Mouse (Mus musculus): ENCODE data around the gene Gm45711. TPM values are rescaled to one million over a fixed set of nuclear protein-coding genes. Genes with fewer than 3 reads are reported as not detected.

Gm45711 gene
- total and polyA plus RNA-seq, 2 experiments from 2014 or later: not detected

GRCm38 (mm10) chr8:104250439-104251367, 59.2 kb downstream of the Gm45711 start, which contains the start of gene Cklf:
Gene Cklf (plus strand): TSS chr8:104250861.
- peaks cover 9% of the 10 kb centered on the region for H3K4me1 ChIP-seq (ENCODE audit: insufficient read depth)
- peaks cover 5% of the 10 kb centered on the region; the same call in 1 of the 2 replicates for H3K36me3 ChIP-seq (ENCODE audit: insufficient read depth)
- TF ChIP-seq CTCF (IDR thresholded peaks at IDR 0.05; ENCODE audit: low read depth): peak; percentile 49
- WGBS: 4% methylated on average over 41 of the region's 41 CpGs
- H3K27me3 ChIP-seq (ENCODE audit: insufficient read depth, low read length): no peaks in the 10 kb centered on the region
- DNase-seq (peak; percentile 91), ATAC-seq (peak; percentile 65)
- H3K4me2 ChIP-seq (ENCODE audit: low read depth): peak within 1 kb of the TSS; percentile 61
- H3K9me3 ChIP-seq (ENCODE audit: low read length): no peaks in the 10 kb centered on the region
- no peak within 1 kb of the TSS for H3K27ac ChIP-seq (ENCODE audit: low read depth, low read length)
- H3K9ac ChIP-seq: peak within 1 kb of the TSS; percentile 61
- H3K4me3 ChIP-seq (ENCODE audit: low read depth, low read length): peak within 1 kb of the TSS; percentile 60

- TF ChIP-seq CTCF (IDR thresholded peaks at IDR 0.05; ENCODE audit: low read depth): no peak
These were observed 60.4 kb downstream of the Gm45711 start for GRCm38 (mm10) chr8:104249442-104249996.

GRCm38 (mm10) chr8:104248276-104248675, 61.6 kb downstream of the Gm45711 start, which contains the start of gene Tk2:
Gene Tk2 (minus strand): TSS chr8:104248558.
- peak within 1 kb of the TSS; percentile 88 for H3K9ac ChIP-seq
- H3K4me2 ChIP-seq (ENCODE audit: low read depth): peak within 1 kb of the TSS; percentile 79
- H3K27me3 ChIP-seq (ENCODE audit: insufficient read depth, low read length): no peaks in the 10 kb centered on the region
- no peaks in the 10 kb centered on the region for H3K9me3 ChIP-seq (ENCODE audit: low read length)
- ATAC-seq (peak; percentile 96), DNase-seq (peak; percentile 88)
- peaks cover 24% of the 10 kb centered on the region for H3K36me3 ChIP-seq (ENCODE audit: insufficient read depth)
- peak within 1 kb of the TSS; percentile 97 for H3K4me3 ChIP-seq (ENCODE audit: low read depth, low read length)
- peak within 1 kb of the TSS; percentile 73 for H3K27ac ChIP-seq (ENCODE audit: low read depth, low read length)
- under 1% methylated on average over 28 of the region's 28 CpGs for WGBS
- no peak for TF ChIP-seq CTCF (IDR thresholded peaks at IDR 0.05; ENCODE audit: low read depth)
- peaks cover 9% of the 10 kb centered on the region for H3K4me1 ChIP-seq (ENCODE audit: insufficient read depth)

More at GRCm38 (mm10) chr8:104249442-104249996, 60.4 kb downstream of the Gm45711 start:
- no peak overlapping the region for H3K9ac ChIP-seq
- WGBS: 87% methylated on average over 7 of the region's 7 CpGs
- no peak overlapping the region for H3K4me3 ChIP-seq (ENCODE audit: low read depth, low read length)
- no peak overlapping the region for H3K4me2 ChIP-seq (ENCODE audit: low read depth)
- no peaks in the 10 kb centered on the region for H3K9me3 ChIP-seq (ENCODE audit: low read length)
- no peak for ATAC-seq
- H3K27me3 ChIP-seq (ENCODE audit: insufficient read depth, low read length): no peaks in the 10 kb centered on the region
- peaks cover 16% of the 10 kb centered on the region for H3K36me3 ChIP-seq (ENCODE audit: insufficient read depth)
- no peak overlapping the region for H3K27ac ChIP-seq (ENCODE audit: low read depth, low read length)
- peaks cover 9% of the 10 kb centered on the region for H3K4me1 ChIP-seq (ENCODE audit: insufficient read depth)
- no peak for DNase-seq

GRCm38 (mm10) chr8:104247908-104248275, 62.0 kb downstream of the Gm45711 start:
- WGBS: 6% methylated on average over 11 of the region's 11 CpGs
- Histone ChIP-seq H3K27ac (ENCODE audit: low read depth, low read length) (peak overlapping the region; percentile 73), H3K4me1 (ENCODE audit: insufficient read depth) (peaks cover 9% of the 10 kb centered on the region), H3K9ac (peak overlapping the region; percentile 88), H3K27me3 (ENCODE audit: insufficient read depth, low read length) (no peaks in the 10 kb centered on the region), H3K36me3 (ENCODE audit: insufficient read depth) (peaks cover 28% of the 10 kb centered on the region), H3K9me3 (ENCODE audit: low read length) (no peaks in the 10 kb centered on the region), H3K4me3 (ENCODE audit: low read depth, low read length) (peak overlapping the region; percentile 97), H3K4me2 (ENCODE audit: low read depth) (peak overlapping the region; percentile 79)
- ATAC-seq (peak; percentile 9; the same call in 1 of the 2 replicates), DNase-seq (peak; percentile 25)
- TF ChIP-seq CTCF (IDR thresholded peaks at IDR 0.05; ENCODE audit: low read depth): no peak

GRCm38 (mm10) chr8:104247054-104247907, 62.6 kb downstream of the Gm45711 start:
- ATAC-seq: peak; percentile 0; the same call in 1 of the 2 replicates
- peak overlapping the region; percentile 73; the same call in 1 of the 2 replicates for H3K27ac ChIP-seq (ENCODE audit: low read depth, low read length)

GRCm38 (mm10) chr8:104246621-104247020, 63.3 kb downstream of the Gm45711 start:
- Histone ChIP-seq H3K4me1 (ENCODE audit: insufficient read depth) (peaks cover 9% of the 10 kb centered on the region), H3K9ac (no peak overlapping the region), H3K27me3 (ENCODE audit: insufficient read depth, low read length) (no peaks in the 10 kb centered on the region), H3K4me2 (ENCODE audit: low read depth) (no peak overlapping the region), H3K36me3 (ENCODE audit: insufficient read depth) (peaks cover 39% of the 10 kb centered on the region), H3K27ac (ENCODE audit: low read depth, low read length) (no peak overlapping the region), H3K4me3 (ENCODE audit: low read depth, low read length) (no peak overlapping the region), H3K9me3 (ENCODE audit: low read length) (no peaks in the 10 kb centered on the region)
- WGBS: 90% methylated on average over 4 of the region's 4 CpGs
- DNase-seq (no peak), ATAC-seq (no peak)
- TF ChIP-seq CTCF (IDR thresholded peaks at IDR 0.05; ENCODE audit: low read depth): no peak

More at GRCm38 (mm10) chr8:104247054-104247907, 62.6 kb downstream of the Gm45711 start:
- H3K4me1 ChIP-seq (ENCODE audit: insufficient read depth): peaks cover 9% of the 10 kb centered on the region
- no peaks in the 10 kb centered on the region for H3K9me3 ChIP-seq (ENCODE audit: low read length)
- DNase-seq: no peak
- peak overlapping the region; percentile 88 for H3K9ac ChIP-seq
- H3K36me3 ChIP-seq (ENCODE audit: insufficient read depth): peaks cover 34% of the 10 kb centered on the region
- H3K4me3 ChIP-seq (ENCODE audit: low read depth, low read length): peak overlapping the region; percentile 97
- no peak for TF ChIP-seq CTCF (IDR thresholded peaks at IDR 0.05; ENCODE audit: low read depth)
- WGBS: 75% methylated on average over 22 of the region's 22 CpGs
- no peaks in the 10 kb centered on the region for H3K27me3 ChIP-seq (ENCODE audit: insufficient read depth, low read length)
- H3K4me2 ChIP-seq (ENCODE audit: low read depth): peak overlapping the region; percentile 79

Measured in forebrain, postnatal 0 days (tissue).